Mouse (Mus musculus): ENCODE measurements around the gene Timm8b. TPM values are rescaled to one million over a fixed set of nuclear protein-coding genes. Genes with fewer than 3 reads are reported as not detected.
"Not testable (repeated sequence)": the region's sequence is repeated elsewhere in the genome, so short reads cannot be mapped to it uniquely, and the experiment has no call there.

Gene Timm8b
- total and polyA plus RNA-seq, 2 experiments from 2014 or later = 193 to 404 TPM

DNA sequence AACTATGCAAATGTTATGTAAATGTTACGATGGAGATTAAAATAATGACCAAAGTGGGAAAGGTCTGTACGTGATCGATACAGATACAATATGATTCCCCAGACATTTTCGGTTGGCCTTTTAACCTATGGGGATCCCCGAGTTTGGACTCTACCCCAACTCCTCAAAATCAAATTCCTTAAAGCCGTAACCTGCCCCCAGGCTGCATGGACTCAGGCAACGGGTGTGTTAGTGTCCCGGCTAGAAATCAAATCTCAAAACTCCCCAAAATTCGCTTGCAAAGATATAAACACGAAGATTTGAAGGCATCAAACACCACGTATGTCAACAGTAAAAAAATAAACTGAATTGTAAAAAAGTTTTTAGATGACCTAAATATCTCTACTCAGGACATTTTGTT is 12.5 kb downstream of the Timm8b start:
- Histone ChIP-seq H3K4me1 (ENCODE audit: insufficient read depth, low read length) (peaks cover 6% of the 10 kb centered on the region; the same call in 1 of the 2 replicates), H3K27me3 (ENCODE audit: insufficient read depth, low read length) (no peaks in the 10 kb centered on the region), H3K36me3 (ENCODE audit: insufficient read depth, low read length) (peaks cover 23% of the 10 kb centered on the region; the same call in 1 of the 2 replicates), H3K27ac (ENCODE audit: low read depth, low read length) (peak overlapping the region; percentile 97; the same call in 1 of the 2 replicates), H3K4me2 (ENCODE audit: low read depth, low read length, poor library complexity, severe bottlenecking) (peak overlapping the region; percentile 69), H3K9me3 (ENCODE audit: low read length) (no peaks in the 10 kb centered on the region), H3K4me3 (ENCODE audit: low read depth, low read length) (peak overlapping the region; percentile 79), H3K9ac (replicated peaks; ENCODE audit: low read length, poor library complexity, severe bottlenecking) (peak overlapping the region; percentile 84)
- TF ChIP-seq CTCF (IDR thresholded peaks at IDR 0.05) = no peak
- WGBS = 38% methylated on average over 11 of the region's 11 CpGs
- DNase-seq (ENCODE audit: low spot score) = no peak
- ATAC-seq (ENCODE audit: low FRiP score) = no peak

DNA sequence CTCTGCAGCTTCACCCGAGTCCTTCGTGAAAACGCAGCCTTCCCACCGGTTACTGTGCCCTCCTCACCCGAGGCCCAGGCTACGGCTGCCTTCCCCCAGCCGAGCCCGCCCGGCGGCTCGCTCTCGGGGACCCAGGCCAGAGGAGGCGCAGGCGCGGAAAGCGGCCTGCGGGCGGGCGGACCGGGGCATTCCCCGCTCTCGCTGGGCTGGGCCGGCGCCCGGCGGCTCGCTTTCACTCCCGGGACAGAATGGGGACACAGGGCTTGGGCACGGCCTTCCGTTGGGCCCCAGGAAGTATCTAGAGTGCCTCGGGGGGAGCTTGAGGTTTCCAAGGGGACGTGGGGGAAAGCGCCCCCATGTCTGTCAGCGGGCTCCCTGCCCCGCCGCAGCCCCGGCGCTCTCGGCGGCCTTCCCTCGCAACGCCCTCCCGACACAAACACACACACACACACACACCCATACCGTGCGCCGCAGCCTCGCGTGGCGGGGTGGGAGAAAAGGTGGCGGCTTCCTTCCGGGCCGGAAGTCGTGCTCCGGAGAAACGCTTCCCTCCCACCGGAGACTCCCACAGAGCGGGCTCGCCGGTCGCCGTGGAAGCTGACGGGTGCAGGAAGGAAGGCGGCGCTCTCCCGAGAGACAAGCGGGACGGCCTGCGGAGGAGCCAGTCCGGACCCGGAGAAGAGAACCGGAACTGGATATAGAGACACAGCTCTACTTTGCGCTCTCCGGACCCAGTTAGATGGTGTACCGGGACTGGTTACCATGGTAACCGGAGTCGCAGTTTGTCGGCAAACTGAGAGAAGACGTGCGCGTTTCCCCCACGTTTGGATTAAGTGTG is 13.3 kb downstream of the Timm8b start, which contains the start of the genes Pih1d2 and Nkapd1:
Pih1d2 (plus strand) TSS at position 556 of the 838 bp plus-strand sequence.
Nkapd1 (minus strand) TSS at position 699 of the 838 bp plus-strand sequence.
- peak; percentile 33; the same call in 1 of the 2 replicates for TF ChIP-seq CTCF (IDR thresholded peaks at IDR 0.05)
- under 1% methylated on average over 80 of the region's 81 CpGs for WGBS
- Histone ChIP-seq H3K9me3 (ENCODE audit: low read length) (no peaks in the 10 kb centered on the region), H3K4me3 (ENCODE audit: low read depth, low read length) (peak within 1 kb of the TSS; percentile 79), H3K27me3 (ENCODE audit: insufficient read depth, low read length) (no peaks in the 10 kb centered on the region), H3K4me2 (ENCODE audit: low read depth, low read length, poor library complexity, severe bottlenecking) (peak within 1 kb of the TSS; percentile 69), H3K36me3 (ENCODE audit: insufficient read depth, low read length) (peaks cover 21% of the 10 kb centered on the region; the same call in 1 of the 2 replicates), H3K27ac (ENCODE audit: low read depth, low read length) (peak within 1 kb of the TSS; percentile 97), H3K9ac (replicated peaks; ENCODE audit: low read length, poor library complexity, severe bottlenecking) (peak within 1 kb of the TSS; percentile 84), H3K4me1 (ENCODE audit: insufficient read depth, low read length) (peaks cover 6% of the 10 kb centered on the region; the same call in 1 of the 2 replicates)
- DNase-seq (ENCODE audit: low spot score) (peak; percentile 93), ATAC-seq (ENCODE audit: low FRiP score) (peak; percentile 93)

DNA sequence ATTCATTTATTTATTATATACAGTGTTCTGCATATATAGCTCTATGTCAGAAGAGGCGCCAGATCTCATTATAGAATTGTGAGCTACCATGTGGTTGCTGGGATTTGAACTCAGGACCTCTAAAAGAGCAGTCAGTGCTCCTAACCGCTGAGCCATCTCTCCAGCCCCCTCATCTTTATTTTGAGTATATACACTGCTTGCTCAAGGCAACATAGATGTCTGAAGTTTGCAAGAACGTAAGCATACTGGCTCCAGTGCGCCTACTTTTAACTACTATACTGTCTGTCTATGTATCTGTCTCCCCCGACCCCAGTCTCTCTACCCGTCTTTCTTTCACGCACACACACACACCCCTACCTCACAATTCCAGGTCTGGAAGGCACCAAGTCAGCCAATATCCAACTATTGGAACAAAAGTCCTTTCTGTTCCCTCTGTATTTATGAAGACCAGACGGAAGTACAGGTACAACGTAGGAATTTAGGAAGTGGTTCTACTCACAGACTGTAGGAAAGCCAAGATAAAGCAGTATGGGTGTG is 14.2 kb downstream of the Timm8b start:
- WGBS = 69% methylated on average over 9 of the region's 9 CpGs
- no peak overlapping the region for H3K9ac ChIP-seq (replicated peaks; ENCODE audit: low read length, poor library complexity, severe bottlenecking)
- no peak overlapping the region for H3K27ac ChIP-seq (ENCODE audit: low read depth, low read length)
- no peak for TF ChIP-seq CTCF (IDR thresholded peaks at IDR 0.05)
- ATAC-seq (ENCODE audit: low FRiP score) (no peak), DNase-seq (ENCODE audit: low spot score) (no peak)
- peaks cover 18% of the 10 kb centered on the region; the same call in 1 of the 2 replicates for H3K36me3 ChIP-seq (ENCODE audit: insufficient read depth, low read length)
- peaks cover 6% of the 10 kb centered on the region; the same call in 1 of the 2 replicates for H3K4me1 ChIP-seq (ENCODE audit: insufficient read depth, low read length)
- peak overlapping the region; percentile 79 for H3K4me3 ChIP-seq (ENCODE audit: low read depth, low read length)
- peak overlapping the region; percentile 69 for H3K4me2 ChIP-seq (ENCODE audit: low read depth, low read length, poor library complexity, severe bottlenecking)
- no peaks in the 10 kb centered on the region for H3K27me3 ChIP-seq (ENCODE audit: insufficient read depth, low read length)
- no peaks in the 10 kb centered on the region for H3K9me3 ChIP-seq (ENCODE audit: low read length)

DNA sequence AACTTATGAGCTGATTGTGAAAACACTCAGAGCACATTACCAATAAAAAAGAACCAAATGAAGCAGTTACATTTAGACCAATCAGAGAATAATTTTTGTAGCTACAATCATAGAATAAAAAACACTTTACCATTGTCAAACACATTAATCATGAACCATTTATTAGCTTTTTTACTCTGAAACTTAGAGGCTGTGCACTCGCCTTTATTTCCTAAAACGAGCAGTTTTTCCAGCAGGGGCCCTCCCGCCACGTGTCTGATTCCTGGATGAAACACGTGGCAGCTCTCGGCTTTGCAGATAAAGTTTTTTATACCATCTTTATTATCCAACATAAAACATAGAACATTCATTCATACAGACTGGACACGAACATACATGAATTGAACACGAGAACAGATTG is 27.2 kb downstream of the Timm8b start:
- H3K4me3 ChIP-seq (ENCODE audit: low read depth, low read length); H3K4me1 ChIP-seq (ENCODE audit: insufficient read depth, low read length); H3K9ac ChIP-seq (replicated peaks; ENCODE audit: low read length, poor library complexity, severe bottlenecking); ATAC-seq (ENCODE audit: low FRiP score); H3K27ac ChIP-seq (ENCODE audit: low read depth, low read length); H3K4me2 ChIP-seq (ENCODE audit: low read depth, low read length, poor library complexity, severe bottlenecking); DNase-seq (ENCODE audit: low spot score); H3K27me3 ChIP-seq (ENCODE audit: insufficient read depth, low read length); H3K36me3 ChIP-seq (ENCODE audit: insufficient read depth, low read length); H3K9me3 ChIP-seq (ENCODE audit: low read length): not testable (repeated sequence)
- 94% methylated on average over 6 of the region's 8 CpGs for WGBS

DNA sequence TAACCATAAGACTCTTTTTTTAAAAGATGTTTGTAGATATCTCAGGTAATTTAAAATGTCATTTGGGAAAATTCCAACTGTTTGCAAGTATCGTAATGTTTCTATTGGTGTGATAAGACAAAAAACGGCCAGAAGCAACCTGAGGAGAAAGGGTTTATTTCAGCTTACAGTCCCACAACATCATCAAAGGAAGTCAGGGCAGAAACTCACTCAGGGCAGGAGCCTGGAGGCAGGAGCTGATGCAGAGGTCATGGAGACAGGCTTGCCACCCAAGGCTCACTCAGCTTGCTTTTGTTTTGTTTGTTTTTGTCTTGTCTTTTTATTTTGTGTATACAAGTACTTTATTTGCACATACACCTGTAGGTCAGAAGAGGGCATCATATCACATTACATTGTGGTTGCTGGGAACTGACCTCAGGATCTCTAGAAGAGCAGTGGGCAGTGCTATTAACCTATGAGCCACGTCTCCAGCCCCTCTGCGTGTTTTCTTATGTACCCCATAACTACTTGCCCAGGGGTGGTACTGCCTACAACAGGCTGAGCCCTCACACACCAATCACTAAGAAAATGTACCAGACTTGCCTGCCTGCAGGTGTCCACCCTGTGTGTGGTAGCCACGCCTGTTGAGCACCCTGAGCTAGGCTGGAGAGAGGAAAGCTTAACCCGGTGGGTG is 28.4 kb downstream of the Timm8b start:
- Histone ChIP-seq H3K4me3 (ENCODE audit: low read depth, low read length) (no peak overlapping the region), H3K4me2 (ENCODE audit: low read depth, low read length, poor library complexity, severe bottlenecking) (no peak overlapping the region), H3K36me3 (ENCODE audit: insufficient read depth, low read length) (peaks cover 3% of the 10 kb centered on the region; the same call in 1 of the 2 replicates), H3K9ac (replicated peaks; ENCODE audit: low read length, poor library complexity, severe bottlenecking) (no peak overlapping the region), H3K9me3 (ENCODE audit: low read length) (no peaks in the 10 kb centered on the region), H3K4me1 (ENCODE audit: insufficient read depth, low read length) (no peaks in the 10 kb centered on the region), H3K27me3 (ENCODE audit: insufficient read depth, low read length) (no peaks in the 10 kb centered on the region), H3K27ac (ENCODE audit: low read depth, low read length) (no peak overlapping the region)
- ATAC-seq (ENCODE audit: low FRiP score) (no peak), DNase-seq (ENCODE audit: low spot score) (no peak)
- WGBS = 93% methylated on average over 6 of the region's 6 CpGs
- no peak for TF ChIP-seq CTCF (IDR thresholded peaks at IDR 0.05)
